Mouse (Mus musculus): ENCODE measurements around the gene Pappa.

Pappa gene

GRCm38 (mm10) chr4:65278451-65279271 lies 154.7 kb downstream of the Pappa start:
- peak; percentile 80 for DNase-seq

DNA sequence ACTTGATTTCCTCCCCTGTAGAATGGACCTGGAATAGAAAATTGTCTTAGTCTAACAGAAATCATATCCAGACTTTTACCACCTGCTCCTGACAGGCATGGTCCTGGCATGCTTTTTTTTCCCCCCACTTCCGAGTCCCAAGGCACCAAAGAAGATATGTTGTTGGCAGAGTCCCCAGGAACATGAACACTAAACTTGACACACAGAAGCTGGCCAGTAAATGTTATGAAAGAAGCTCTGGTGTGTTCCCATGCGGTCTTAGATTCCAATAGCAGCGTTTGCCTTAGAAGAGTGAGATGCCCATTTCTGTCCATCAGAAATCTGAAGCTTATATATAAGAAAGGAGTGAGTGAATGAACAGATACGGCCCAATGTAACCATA lies 155.3 kb downstream of the Pappa start:
- DNase-seq = no peak

- DNase-seq = peak; percentile 84
These were observed 156.2 kb downstream of the Pappa start for GRCm38 (mm10) chr4:65279979-65280677.

- no peak for DNase-seq
These were observed 156.9 kb downstream of the Pappa start for GRCm38 (mm10) chr4:65280888-65281287.

DNA sequence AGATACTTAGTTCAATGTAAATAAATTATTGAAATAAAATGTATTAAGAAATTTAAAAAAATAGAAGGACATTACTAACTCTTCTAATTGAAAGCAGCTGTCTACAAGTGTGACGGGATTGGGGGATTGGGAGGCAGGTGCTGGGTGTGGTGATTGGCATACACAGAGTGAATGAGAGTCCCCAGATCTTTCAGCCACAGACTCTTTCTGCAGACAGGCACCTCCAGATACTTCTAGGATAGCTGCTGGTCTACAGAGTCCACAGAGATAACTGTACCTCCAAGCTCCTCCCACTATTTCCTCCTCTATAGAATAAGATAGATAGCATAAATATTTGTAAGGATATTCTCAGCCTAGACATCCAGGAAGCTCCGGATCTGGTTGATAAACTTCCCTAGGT lies 159.6 kb downstream of the Pappa start:
- DNase-seq = no peak

DNA sequence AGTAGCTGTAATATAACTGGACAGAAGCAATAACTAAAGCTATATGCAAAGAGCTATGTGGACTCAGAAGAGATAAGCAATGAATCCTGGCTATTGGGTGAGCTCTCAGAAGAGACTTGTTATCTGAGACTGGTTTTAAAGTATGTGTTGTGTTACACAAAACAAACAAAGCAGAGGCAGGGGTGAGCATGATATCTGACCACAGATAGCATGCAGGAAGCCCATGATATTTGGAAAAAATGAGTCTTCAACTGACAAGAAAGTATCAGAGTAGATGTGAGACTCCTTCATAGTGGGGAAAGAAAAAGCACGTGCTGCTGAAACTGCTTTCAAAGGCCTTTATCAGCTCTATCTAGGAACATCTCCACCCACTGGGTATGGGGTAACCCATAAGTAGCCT lies 161.2 kb downstream of the Pappa start:
- DNase-seq = no peak

GRCm38 (mm10) chr4:65289247-65289646 lies 165.3 kb downstream of the Pappa start:
- no peak for DNase-seq

DNA sequence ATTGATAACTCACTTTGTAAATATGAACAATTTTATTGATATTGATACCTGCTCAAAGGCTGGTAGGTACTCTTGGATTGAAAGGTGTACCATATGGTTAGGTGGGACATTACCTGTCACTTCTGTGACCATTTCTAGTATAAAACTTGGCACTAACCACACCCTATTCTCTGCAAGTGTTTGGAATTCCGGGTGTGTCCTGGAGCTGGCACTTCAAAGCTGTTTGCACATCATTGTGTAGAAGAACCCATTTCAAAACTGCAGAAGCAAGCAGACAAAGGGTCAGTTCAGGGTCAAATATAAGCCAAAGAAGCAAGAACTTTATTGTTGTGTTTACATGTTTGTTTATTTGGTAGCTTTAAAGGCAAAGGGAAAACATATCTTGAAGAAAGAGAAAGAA lies 171.8 kb downstream of the Pappa start:
- no peak for DNase-seq

DNA sequence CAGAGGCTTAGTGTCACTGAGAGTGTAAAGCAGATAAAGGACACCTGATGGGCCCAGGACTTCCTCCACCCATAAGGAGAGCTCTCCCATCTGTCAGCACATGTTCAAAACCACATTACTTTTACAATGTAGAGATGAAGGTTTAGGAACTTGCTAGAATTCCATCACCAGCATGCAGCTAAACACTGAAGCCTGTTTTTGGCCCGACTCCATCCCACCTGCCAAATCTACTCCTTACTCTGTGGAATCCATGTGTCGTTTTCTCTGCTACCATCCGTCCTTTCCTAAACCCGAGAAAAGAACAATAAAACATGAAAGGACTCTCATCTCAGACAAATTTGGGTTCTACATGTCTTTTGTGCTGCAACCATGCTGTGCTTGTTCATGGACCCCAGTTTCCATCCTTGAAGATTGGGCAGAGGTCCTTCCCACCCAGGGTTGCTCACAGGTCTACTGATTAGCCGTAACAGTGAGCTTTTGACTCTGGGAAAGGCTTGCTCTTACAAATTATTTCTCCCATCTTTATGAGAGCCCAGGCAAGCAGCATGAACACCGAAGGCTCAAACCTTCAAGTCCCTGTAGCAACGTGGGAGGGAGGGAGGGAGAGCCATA lies 172.5 kb downstream of the Pappa start:
- DNase-seq = no peak

DNA sequence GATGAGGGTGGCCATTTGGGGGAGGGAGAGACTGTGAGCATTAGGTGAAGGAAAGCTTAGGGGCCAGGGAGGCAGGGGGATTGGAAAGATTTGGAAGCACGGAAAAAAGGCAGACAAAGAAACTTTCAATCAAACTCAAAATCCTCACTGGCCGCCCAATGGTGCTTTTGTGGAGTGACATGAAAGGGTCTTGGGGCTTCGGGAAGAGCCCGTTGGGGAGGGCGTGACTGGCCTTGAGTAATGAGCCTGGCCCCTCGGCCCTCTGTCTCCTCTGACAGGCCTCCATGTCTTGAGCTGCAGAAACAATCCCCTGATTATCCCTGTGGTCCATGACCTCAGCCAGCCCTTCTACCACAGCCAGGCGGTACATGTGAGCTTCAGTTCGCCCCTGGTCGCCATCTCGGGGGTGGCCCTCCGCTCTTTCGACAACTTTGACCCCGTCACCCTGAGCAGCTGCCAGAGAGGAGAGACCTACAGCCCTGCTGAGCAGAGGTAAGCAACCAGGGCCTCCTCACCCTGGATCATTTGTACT lies 173.1 kb downstream of the Pappa start:
- peak; percentile 63 for DNase-seq

GRCm38 (mm10) chr4:65298212-65299181 lies 174.5 kb downstream of the Pappa start:
- no peak for DNase-seq

DNA sequence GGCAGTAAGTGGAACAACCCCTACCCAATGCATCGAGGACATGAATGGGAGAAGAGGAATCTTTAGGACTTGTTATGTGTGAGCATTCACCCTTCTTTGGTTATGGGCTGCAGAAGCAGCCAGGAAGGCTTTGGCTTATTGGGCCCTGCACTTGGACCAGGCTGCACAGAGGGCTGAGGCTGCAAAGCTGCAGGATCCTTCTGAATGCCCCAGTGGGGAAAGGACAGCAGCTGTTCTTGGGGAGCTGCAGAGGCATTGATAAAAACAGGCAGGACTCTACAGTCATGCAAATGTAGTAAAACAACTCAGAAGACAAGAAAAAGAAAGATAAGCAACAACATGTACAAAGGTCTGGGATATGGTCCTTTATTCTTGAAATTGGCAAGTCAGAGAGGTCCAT lies 175.4 kb downstream of the Pappa start:
- no peak for DNase-seq

DNA sequence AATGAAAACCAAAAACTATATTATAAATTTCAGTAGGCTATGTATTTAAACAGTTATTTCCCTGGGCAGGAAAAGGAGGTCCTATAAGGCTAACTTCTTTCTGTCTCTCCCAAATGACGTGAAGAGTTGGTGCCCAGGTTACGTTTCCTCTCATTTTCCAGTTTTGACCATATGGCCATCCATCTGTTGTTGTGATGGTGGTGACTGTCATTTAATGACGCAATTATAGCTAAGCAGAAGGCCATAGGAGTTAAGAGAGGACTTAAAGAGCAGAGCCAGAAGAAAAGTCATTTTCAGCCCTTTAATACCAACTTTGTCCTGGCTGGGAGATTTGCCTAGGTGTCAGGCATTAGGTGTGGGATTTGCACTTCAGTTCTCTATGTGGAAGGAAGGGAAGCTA lies 176.5 kb downstream of the Pappa start:
- DNase-seq = no peak

DNA sequence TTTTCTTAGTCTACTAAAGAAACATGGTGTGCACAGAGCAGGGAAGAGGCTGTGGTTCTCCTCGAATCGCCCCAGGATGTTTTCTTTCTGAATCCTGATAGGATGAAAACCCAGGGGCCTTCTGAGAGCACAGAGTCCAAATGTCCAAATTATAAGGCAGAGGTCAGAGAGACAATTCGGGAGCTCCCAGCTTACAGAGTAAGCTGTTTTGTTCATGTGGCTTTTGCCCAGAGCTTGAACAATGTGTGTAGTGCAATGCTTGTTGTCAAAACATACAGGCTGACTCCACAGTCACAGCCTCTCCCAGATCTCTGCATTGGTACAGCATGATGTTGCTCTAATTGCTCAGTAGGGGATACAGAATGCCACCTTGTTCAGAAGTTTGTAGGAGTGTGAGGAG lies 178.7 kb downstream of the Pappa start:
- DNase-seq = no peak

DNA sequence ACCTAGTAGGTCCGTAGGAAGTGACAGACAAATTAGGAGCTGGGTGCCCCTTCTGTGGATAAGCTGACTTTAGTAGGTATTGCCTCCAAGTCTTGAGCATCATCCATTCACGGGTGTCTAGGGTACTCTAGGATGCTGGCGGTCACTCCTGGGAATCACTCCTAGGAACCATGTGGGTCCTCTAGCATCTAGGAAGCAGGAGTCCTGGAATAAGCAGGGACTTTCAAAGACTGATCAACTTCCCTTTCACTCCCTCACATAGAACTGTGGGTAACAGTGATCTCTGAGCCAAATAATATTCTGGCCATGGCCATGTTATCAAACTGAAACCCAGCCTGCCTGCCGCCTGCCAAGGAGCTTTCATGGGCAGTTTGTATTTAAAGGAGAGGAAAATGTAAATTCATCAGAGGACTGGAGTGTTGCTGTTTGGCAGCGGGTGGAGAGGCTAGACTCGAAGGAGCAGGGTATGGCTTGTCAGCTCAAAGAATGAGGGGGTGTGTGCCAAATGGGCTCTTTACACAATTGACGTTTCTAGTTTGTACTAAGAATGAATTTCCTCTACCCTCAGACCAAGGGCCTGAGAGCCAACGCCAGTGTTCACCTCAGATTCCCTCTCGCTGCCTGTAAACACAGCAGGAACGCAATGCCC lies 194.0 kb downstream of the Pappa start:
- DNase-seq = no peak

DNA sequence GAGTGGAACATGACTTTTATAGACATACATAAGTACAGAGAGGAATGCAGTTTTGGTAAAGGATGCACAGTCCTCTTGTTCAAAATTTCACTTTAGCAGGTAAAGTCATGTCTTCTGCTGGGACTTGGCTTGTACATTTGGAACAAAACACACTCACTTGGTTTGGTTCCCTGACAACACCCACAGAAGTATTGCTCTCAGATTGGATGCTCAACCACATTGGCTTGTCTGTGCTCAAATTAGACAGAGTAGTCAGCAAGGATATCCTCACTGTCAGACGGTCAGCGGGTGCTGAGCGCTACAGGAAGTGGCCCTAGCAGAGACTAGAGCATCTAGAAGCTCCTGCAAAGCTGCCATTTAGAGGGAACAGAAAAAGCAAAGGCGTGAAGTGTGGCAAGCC lies 197.4 kb downstream of the Pappa start:
- DNase-seq = no peak

- DNase-seq = no peak
These were observed 198.0 kb downstream of the Pappa start for GRCm38 (mm10) chr4:65321959-65322358.

DNA sequence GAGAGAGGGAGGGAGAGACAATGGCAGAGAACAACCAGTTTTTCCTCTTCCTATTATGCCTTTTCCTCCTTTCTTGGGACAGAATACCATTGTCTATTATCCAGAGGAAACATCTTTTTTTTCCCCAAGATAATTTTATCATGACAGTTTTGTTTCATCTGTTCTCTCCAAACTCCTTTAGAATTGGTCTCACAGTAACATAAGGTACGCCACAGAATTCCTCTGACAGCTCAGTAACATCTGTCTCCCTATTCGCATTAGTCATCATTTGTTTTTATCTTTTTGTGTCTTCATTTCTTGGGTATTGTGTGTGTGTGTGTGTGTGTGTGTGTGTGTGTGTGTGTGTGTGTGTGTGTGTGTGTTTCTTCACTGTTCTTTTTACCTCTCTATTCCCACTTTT lies 201.8 kb downstream of the Pappa start:
- DNase-seq = no peak

GRCm38 (mm10) chr4:65328486-65329308 lies 204.7 kb downstream of the Pappa start:
- no peak for DNase-seq

GRCm38 (mm10) chr4:65333718-65334117 lies 209.7 kb downstream of the Pappa start:
- DNase-seq = no peak

GRCm38 (mm10) chr4:65341766-65342165 lies 217.8 kb downstream of the Pappa start:
- DNase-seq = no peak

All from retina, postnatal 1 day (tissue).